Mouse (Mus musculus) cerebellum, adult (tissue): ENCODE results near the gene Pcbp3.
"Not testable (repeated sequence)": the region's sequence is repeated elsewhere in the genome, so short reads cannot be mapped to it uniquely, and the experiment has no call there.

Experiments
- ATAC-seq: cut with Nextera tagmentation; 2 replicates; pipeline ENCODE4 v1.9.2; 2017; ENCODE audit warnings: mild to moderate bottlenecking, moderate library complexity, mixed read lengths; ENCODE audit not compliant: insufficient number of reproducible peaks, low FRiP score, low TSS enrichment

The Pcbp3 gene

DNA sequence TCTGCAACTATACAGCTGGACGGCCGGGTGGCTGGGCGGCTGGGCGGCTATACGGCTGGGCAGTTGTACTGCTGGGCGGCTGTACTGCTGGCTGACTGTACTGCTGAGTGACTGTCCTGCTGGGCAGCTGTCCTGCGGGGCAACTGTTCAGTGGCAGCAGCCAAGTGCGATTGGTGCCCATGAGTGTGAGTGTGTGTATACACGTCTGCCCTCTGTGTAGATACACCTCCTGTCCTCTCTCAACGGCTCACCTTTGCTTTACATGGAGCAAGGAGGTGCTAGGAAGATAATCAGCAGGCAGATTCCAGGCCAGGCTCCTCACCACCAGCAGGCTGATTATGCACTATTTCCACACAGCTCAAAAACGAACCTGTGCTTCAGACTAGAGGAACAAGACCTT, 152.2 kb downstream of the Pcbp3 start:
- ATAC-seq, result peak; percentile 33; the same call in 1 of the 2 replicates

DNA sequence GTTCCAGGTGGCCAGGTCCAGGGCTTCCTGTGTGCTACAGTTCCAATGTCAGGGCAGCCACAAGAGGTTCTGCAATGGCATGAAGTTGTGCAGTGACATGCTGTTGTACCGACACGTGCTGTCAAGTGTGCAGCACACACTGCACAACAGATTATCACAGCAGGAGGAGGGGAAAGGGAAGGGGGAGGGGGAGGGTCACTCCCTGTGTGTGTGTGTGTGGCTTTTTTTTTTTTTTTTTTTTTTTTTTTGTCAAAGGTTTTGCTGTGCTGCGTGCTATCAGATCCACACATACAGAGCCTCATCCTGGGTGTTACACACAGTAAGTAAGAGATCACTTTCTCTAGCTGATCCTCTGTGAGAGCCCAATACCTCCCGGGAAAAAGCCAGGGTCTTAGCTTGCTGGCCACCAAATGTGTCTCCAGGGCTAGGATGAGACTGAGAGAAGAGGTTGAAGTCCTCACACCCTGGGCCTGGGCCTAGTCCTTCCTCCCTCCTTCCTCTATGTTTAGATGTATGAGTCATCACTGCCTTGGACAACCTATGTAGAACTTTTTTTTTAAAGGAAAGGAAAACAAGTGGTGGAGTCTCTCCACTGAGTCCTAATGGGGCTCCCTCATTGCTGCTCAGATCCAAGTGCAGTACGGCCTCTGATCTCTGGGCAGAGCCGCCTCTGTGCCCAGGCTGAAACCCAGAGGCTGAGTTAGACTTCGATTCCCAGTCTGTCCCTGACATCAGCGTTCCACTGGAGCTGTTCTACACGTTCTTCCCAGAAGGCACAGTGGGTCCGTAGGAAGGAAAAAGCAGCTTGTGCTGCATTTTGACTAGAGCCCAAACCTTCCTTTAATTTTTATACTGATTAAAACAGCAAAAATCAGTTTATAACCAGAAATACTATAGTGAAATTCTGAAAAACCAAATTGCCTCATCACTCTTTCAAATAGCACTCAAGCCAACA, 153.0 kb downstream of the Pcbp3 start:
- 0 out of 2 replicates have a peak, but pooled peaks have one; percentile 26 for ATAC-seq

DNA sequence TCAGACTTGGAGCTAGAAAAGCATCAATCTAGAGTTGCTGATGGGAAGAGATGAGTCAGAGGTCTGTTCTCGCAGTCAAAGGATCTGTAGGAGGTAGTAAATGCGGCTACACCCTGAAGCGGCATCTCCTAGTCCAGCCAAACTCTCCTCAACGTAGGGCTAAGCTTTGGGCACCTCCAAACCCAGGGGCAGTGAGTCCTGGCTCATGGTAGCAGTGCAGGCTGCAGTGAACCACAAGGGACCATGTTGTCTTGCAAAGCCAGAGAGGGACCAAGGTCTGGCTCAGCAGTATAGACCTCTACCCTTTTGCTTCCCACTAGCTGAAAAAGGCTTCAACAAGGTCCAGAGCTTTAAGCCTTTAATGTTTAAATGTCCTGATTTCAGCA, 159.2 kb downstream of the Pcbp3 start:
- no peak for ATAC-seq

DNA sequence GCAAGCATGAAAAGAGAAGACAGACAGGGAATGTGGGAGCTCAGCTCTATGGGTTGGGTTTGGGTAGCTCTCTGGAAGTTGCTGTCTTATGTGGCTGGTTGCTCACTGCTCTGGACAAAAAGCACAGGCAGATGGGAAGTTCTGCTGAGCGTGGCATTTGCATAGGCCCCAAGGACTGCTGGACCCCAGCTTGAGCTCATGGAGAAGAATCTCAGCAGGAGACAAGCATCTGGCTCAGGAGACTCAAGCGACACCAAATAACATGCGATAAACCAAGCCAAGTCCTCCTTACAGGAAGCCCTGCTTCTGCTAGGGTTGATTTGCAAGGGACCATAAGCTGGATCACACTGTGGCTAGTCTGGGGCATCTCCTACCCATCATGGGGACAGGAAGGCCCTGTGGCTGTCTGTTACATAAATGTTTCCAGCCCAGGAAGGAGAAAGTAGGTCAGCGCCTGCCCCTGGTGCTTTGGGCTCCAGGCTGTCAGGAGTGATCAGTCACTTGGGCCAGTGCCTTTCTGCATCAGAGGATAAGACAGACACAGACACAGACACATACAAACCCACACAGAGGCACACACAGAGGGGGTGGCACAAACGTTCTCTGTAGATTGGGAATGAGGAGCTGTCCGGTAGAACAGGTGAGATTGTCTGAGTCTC, 159.7 kb downstream of the Pcbp3 start:
- peak; percentile 93 for ATAC-seq

DNA sequence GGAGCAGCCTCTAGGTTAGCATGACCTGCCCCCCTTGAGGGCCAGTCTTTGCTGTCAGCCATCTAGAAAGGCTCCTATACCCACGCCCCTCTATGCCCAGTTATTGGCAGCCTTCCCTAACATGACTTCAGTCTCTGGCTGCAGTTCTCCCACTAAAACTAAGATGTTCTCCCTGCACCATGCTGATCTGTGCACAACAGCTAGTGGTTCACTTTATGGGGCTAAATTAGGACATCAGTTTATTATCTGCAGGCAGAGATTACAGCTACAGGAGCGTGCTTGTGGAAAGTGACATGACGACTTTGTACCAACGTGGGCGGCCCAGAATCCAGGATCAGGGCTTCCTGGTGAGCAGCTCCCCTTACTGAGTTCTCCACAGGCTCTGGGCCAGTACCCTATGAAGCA, 160.4 kb downstream of the Pcbp3 start:
- ATAC-seq, result no peak

DNA sequence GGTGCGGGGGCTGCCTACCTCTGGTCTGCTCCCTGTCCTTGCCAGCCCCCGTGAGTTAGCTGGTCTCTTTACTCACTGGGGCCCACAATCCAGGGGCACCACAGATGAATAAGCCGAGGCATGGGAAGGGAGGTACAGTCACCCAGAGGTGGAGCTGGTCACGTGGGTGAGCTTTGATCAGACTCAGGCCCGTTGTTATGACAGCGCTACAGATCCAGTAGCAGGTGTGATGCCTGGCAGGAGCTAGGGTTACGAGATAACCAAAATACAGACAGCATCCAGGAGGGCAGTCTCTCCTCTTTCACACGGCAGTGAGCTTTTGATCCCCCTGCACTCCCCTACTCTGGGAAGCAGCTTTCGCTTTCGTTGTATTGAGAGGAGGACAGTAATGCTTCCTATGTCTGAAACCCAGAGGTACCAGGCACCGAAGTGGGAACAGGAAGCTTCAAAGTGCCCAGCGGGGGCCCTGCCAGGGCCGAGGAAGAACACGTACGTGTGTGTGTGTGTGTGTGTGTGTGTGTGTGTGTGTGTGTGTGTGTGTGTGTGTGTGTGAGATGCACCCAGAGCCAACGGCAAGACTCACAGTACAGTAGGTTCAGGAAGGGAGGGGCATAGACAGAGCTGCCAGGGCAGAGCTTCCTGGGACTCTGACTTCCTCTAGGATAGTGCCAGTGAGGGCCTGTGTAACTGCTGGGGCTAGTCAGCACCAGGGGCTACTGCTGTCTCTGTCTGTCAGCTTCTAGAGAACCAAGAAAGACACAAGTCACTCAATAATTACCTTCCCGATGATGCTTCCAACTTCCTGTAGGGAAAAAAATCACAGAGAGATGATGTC, 162.7 kb downstream of the Pcbp3 start:
- ATAC-seq, result no peak

DNA sequence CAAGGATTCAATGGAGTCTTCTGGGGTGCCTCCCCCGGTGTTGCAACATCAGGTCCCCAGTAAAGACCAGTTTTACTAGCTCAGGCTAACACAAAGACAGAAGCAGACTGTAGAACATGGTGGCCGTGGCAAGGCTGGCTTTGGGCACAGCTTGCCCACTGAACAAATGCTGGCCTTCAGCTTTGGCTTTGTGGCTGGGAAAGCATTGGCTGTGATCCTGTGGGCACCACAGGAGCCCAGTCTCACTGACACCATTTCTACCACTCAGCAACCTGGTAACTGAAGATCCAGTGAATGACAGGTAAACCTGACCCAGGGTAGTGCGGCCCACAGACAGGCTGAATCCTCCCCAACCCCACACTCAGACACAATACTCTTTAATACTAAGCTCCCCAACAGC, 167.6 kb downstream of the Pcbp3 start:
- peak; percentile 69 for ATAC-seq

DNA sequence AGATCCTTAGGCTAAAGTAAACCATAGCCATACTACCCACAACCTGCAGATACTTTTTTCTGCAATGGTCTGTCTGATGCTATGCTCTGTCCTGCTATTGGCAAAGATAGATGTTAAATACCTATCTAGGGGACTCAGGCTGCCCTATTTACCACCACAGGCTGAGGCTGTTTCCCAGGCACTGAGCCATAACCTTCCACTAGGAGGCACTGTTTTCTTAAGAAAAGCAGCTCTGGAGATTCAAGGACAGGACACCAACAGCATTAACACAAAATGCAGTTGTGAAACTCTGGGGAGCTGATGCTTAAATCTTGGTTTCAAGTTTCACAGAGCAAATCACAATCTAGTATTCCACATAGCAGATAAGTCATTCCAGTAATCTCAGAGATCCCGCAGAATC, 170.2 kb downstream of the Pcbp3 start:
- no peak for ATAC-seq

DNA sequence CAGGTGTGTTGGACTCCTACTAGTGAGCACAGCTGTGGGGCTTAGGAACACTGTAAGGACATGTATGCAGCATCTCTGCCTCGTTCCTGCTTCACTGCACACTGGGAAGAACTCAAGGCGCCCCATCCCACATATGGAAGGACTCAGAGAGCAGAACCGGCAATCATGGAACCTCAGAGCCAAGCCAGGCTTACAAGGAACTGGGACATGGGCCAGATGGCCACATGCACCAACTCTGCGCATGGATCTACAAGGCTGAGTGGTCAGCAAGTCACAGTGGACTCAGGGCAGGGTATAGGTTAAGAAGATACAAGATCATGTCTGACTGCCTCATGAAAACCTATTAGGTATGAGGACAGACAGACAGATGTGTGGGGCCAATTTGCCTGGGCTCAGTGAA, 171.8 kb downstream of the Pcbp3 start:
- ATAC-seq, result no peak

DNA sequence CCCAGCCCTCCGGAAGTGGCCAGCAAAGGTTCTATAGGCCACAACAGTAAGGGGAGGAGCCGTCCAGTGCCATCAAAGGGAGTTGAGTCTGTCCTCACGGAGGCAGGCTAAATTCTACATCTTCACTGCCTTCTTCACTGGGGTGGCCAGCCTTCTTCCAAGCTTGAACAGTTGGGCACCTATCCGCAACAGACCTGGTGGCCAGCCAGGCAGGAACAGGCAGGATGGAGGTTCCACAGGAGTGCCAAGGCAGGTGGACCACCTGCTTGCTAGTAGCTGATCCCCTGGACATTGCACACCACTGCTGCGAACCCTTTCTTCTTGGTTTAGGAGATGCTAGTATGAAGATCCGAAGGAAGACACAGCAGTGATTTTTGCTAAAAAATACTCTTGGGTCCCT, 176.4 kb downstream of the Pcbp3 start:
- no peak for ATAC-seq

DNA sequence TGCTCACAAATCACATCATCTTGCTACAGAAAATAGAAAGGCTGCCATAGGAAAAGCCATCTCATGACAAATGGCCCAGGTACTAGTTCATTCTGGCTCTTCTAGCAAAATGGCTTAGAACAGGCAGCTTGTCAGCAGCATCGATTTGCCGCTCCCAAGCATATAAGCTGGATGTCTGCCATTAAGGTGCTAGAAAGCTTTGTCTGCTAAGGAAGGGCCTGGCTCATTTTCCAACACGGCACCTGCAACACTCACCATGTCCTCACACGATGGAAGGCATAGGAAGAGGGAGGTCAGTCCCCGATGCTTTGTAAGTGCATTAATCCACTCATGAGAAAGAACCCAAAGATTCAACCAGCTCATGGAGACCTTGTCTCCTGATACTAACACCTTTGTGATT, 182.5 kb downstream of the Pcbp3 start:
- ATAC-seq, result no peak

DNA sequence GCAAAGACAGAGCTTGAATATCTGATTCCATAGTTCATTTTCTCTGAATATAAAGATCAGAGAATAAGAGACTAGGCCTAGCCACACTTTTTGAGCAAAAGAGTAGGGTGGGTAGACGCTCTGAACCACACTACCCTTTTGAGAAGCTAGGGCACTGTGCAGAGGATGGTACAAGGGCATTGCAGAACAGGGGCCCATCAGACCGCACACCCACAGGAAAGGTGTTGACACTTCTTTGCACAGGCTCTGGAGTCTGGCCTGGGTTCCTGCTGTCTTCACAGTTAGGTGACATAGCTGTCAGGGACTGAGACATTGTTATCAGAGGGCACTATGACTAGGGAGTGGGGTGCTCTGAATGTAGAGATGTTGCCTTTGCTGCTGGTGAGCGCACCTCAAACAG, 190.1 kb downstream of the Pcbp3 start:
- no peak for ATAC-seq

DNA sequence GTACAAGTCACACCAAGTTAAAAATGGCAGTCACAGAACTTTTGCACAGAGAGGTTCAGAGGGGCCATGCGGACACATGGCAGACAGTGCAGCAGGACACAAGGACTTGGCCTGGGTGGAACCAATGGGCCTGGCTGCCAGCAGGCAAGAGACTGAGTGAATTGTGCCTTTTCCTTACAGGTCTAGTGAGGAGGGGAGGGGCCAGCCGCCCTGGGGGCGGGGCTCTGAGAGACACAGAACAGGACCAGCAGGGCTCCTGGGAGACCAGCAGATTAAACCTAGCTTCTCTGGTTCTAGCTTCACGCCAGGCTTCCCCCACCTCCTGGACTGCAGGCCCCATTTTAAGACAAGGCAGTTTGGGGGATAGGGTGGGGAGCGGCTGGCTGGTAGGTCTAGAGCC, 190.6 kb downstream of the Pcbp3 start:
- ATAC-seq, result no peak

DNA sequence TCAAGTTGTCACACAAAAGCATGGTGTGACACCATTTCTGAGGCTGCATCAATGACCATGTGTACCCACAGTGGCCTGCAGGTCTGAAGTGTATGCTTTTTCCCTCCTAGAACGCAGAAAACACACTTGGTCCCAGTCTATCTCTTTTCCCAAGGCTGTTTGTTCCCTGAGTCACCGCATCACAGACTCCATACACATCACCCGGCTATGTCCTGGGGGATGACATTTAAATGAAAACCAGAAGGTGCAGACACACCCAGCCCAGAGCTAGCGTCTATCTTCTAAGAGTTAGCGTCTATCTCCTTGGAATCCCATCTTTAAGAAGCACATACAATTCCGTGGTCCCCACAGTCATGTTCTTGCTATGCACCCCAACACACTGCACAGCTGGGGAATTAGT, 192.1 kb downstream of the Pcbp3 start:
- ATAC-seq, result no peak

DNA sequence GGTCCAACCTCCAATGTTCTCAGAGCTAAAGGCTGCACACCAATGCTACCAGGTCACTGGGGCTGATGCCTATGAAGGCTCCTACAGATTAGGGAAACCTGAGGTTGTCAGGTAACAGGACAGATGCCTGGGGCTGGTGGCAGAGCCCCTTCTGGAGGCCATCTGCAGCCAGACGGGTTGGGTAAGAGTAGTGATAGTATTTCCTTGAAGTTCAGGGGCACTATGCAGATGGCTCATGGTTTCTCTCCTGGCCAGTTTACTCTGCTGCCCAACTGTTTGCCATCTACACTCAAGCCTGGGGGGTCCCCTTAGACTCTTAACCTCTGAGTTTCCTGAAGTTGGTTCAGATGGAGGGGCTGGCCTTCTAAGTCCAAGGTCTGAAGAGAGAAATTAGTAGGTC, 195.5 kb downstream of the Pcbp3 start:
- no peak for ATAC-seq

DNA sequence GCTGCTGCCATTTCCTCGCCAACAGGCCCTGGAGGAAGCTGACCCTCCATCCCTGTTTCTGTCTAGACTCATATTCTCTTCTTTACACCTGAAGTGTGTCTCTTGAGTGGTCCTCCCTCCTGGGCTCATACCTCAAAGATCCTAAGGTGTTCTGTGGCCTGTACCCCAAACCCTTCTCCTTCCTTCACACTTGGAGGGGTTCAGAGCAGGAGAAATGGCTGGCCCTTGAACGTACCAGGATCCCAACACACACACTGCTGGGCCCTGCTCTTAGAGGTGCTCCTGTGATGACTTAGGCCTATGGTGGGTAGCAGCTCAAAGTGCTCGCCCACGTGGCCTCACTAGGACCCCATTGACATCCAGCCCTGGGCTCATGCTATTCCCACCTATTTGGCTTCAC, 196.8 kb downstream of the Pcbp3 start:
- no peak for ATAC-seq

DNA sequence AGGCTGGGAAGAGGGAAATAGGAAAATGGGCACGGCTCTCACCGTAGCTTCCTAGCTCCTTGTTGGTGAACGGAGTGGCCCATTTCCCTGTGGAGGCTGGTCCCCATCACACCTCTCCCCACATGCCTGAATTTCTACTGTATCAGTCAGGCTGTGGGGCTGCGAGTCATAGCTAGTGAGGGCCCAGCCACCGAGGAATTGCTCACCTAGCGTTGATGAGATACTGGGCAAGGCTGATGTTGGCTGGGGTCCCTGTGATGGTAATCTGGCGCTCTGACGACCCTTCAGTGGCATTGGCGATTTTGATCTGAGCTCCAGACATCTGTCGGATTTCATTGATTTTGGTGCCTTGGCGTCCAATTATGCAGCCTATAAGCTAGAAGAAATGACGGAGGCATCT, 198.7 kb downstream of the Pcbp3 start:
- ATAC-seq, result no peak

DNA sequence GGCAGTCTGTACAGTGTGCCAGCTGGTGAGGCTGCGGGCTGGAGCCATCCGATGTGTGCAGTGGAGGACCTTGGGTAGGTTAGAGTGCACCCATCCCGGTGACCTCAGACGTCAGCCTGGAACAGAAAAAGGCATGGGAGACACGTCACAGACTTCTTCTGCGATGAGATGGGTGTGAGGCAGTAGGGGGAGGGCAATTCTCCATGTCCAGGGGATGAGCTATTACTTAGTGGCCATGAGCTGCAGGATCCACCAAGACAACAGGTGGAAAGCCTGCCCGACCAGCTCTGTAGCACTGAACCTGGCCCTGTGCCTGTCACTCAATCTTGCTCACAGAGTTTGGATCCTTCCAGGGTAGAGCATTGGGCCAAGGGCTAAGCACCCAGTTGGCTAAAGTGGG, 199.3 kb downstream of the Pcbp3 start:
- ATAC-seq, result no peak

DNA sequence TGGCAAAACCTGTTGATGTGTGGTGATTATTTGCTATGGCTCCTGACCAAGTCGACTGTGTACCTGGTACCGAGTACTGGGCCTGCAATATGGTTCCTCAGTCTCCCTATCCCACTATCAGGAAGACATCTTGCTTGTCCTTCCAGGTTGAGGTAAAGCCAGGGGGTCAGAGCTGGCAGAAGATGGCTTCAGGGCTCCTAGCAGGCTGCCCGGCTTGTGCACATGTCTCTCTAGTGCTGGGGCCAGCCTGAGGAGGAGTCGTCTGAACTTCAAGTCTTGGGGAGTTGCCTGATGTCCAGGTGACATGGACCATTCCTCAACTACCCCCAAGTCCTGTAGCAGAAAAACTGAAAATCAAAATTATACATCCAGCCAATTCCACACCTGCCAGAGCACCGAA, 201.8 kb downstream of the Pcbp3 start:
- ATAC-seq, result no peak

DNA sequence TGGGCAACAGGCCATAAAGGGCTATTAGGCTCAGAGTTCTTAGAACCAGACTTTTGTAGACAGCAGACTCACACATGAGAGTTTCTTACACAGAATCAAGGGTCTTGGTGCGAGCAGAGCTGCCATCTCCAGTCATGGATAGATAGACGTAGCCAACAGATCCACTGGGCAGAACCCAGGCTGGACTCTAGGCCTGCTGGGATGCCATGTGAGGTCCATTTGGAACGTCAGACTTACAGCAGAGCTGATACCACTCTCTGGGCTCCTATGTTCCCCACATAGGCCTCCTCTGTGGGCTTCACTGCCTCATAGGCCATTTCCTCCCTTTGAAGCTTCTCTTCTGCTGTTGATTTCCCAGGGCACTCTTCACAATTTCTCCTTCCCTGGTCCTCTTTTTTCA, 208.0 kb downstream of the Pcbp3 start:
- no peak for ATAC-seq

DNA sequence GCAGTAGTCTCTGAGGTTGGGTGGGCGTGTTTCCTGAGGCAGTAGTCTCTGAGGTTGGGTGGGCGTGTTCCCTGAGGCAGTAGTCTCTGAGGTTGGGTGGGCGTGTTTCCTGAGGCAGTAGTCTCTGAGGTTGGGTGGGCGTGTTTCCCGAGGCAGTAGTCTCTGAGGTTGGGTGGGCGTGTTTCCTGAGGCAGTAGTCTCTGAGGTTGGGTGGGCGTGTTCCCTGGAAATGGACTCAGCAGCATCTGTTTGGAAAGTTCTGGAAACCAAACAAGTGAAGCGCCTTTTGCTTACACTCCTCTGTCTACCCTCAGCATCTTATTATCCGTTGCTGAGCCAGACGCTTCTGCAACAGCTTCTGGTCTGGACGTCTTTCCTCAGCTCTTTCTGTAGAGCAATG, 217.4 kb downstream of the Pcbp3 start:
- not testable (repeated sequence) for ATAC-seq
